Mouse (Mus musculus): ENCODE data around the gene Chdh. TPM values are rescaled to one million over a fixed set of nuclear protein-coding genes. Genes with fewer than 3 reads are reported as not detected.

Gene Chdh
- 1.3 and 1.5 TPM in 2 replicates for polyA plus RNA-seq (2015; fragmentation: Nextera tagmentation; extraction: Ambion mirVana)

- ATAC-seq: peak; percentile 89
- H3K9ac ChIP-seq: peak within 1 kb of the TSS; percentile 33; the same call in 1 of the 2 replicates
- H3K9me3 ChIP-seq: no peaks in the 10 kb centered on the region
- WGBS: 7% methylated on average over 54 of the region's 54 CpGs
- H3K4me3 ChIP-seq (replicated peaks): peak within 1 kb of the TSS; percentile 42
- peaks cover 16% of the 10 kb centered on the region for H3K4me1 ChIP-seq (replicated peaks)
- H3K4me2 ChIP-seq (replicated peaks): peak within 1 kb of the TSS; percentile 91
- no peaks in the 10 kb centered on the region for H3K36me3 ChIP-seq
- H3K27ac ChIP-seq: no peak within 1 kb of the TSS
- H3K27me3 ChIP-seq (replicated peaks): peaks cover 18% of the 10 kb centered on the region; the same call in 1 of the 2 replicates
These were observed at the start of gene Chdh, which contains the start of gene Il17rb for GRCm38 (mm10) chr14:30008733-30009575. Gene Chdh, plus strand, starts transcription at chr14:30009023. Gene Il17rb, minus strand, starts transcription at chr14:30008896.

DNA sequence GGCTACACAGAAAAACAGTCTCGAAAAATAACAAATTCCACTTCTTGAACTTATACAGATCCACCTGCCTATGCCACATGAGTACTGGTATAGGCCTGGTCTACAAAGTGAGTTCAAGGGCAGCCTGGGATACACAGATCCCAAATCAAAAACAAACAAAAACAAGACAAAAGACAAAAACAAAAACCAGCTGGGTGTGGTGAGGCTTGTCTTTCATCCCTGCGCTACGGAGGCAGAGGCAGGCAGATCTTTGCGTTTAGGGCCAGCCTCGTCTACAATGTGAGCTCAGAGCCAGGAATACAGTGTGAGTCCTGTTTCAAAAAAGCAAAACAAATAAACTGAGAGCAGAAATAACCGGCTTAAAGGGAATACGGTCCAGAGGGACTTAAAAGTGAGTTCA lies 41.2 kb upstream of the Chdh start:
- Histone ChIP-seq H3K27ac (peak overlapping the region; percentile 63), H3K27me3 (replicated peaks) (no peaks in the 10 kb centered on the region), H3K9ac (peak overlapping the region; percentile 38), H3K4me1 (replicated peaks) (peaks cover 9% of the 10 kb centered on the region; the same call in 1 of the 2 replicates), H3K4me2 (replicated peaks) (peak overlapping the region; percentile 65), H3K36me3 (peaks cover 7% of the 10 kb centered on the region), H3K9me3 (no peaks in the 10 kb centered on the region), H3K4me3 (replicated peaks) (peak overlapping the region; percentile 84)
- ATAC-seq: no peak
- 61% methylated on average over 7 of the region's 7 CpGs for WGBS

DNA sequence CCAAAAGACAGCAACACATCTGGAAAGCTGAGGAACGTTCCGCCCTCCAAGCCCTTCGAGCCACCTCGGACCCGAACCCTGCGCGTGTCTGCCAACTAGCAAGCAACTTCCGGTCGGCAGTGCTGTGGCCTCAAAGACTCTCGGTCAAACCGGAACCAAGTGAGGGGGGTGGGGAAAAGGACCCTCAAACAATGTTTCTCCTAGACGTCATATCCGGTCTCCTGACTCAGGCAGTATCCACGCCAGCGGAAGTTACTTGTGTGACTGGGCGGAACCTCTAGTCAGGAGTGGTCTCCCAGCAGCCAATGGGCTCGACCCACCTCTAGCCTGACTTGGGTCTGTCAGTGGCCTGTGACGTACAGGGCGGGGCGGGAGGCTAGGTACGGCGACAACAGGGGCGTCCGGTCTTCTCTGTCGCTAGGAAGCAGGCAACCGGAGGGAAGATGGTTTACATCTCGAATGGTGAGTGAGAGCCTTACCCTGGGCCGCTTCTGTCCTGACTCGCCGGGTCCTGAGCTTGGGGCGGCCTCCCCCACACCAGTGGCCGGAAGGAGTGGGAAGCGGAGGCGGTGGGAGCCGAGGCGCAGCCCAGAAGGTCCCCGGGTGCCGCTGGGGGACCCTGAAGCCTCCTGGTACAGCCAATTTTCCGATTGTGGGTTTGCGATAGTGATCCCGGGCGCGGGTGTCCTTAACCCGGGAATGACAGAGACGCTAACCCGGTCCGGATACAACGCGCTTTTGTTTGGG lies 40.6 kb upstream of the Chdh start, which contains the start of gene Selenok:
Gene Selenok (plus strand): TSS at position 234 of the 747 bp plus-strand sequence.
- peak within 1 kb of the TSS; percentile 84 for H3K4me3 ChIP-seq (replicated peaks)
- no peaks in the 10 kb centered on the region for H3K9me3 ChIP-seq
- WGBS: under 1% methylated on average over 49 of the region's 49 CpGs
- peaks cover 9% of the 10 kb centered on the region; the same call in 1 of the 2 replicates for H3K4me1 ChIP-seq (replicated peaks)
- peak within 1 kb of the TSS; percentile 63 for H3K27ac ChIP-seq
- H3K9ac ChIP-seq: peak within 1 kb of the TSS; percentile 91
- peak; percentile 100 for ATAC-seq
- H3K27me3 ChIP-seq (replicated peaks): no peaks in the 10 kb centered on the region
- peaks cover 12% of the 10 kb centered on the region for H3K36me3 ChIP-seq
- peak within 1 kb of the TSS; percentile 65 for H3K4me2 ChIP-seq (replicated peaks)

- Histone ChIP-seq H3K4me3 (replicated peaks) (no peak overlapping the region), H3K36me3 (peaks cover 19% of the 10 kb centered on the region), H3K27ac (no peak overlapping the region), H3K27me3 (replicated peaks) (no peaks in the 10 kb centered on the region), H3K4me2 (replicated peaks) (no peak overlapping the region), H3K4me1 (replicated peaks) (peaks cover 9% of the 10 kb centered on the region; the same call in 1 of the 2 replicates), H3K9me3 (no peaks in the 10 kb centered on the region), H3K9ac (no peak overlapping the region)
- ATAC-seq: no peak
- 91% methylated on average over 7 of the region's 7 CpGs for WGBS
These were observed 37.4 kb upstream of the Chdh start for GRCm38 (mm10) chr14:29971446-29971845.

- no peak overlapping the region for H3K9ac ChIP-seq
- no peak overlapping the region for H3K27ac ChIP-seq
- H3K4me2 ChIP-seq (replicated peaks): no peak overlapping the region
- H3K4me1 ChIP-seq (replicated peaks): peaks cover 9% of the 10 kb centered on the region; the same call in 1 of the 2 replicates
- H3K4me3 ChIP-seq (replicated peaks): no peak overlapping the region
- peaks cover 19% of the 10 kb centered on the region for H3K36me3 ChIP-seq
- ATAC-seq: no peak
- H3K9me3 ChIP-seq: no peaks in the 10 kb centered on the region
- 80% methylated on average over 5 of the region's 5 CpGs for WGBS
- no peaks in the 10 kb centered on the region for H3K27me3 ChIP-seq (replicated peaks)
These were observed 36.8 kb upstream of the Chdh start for GRCm38 (mm10) chr14:29971993-29972392.

GRCm38 (mm10) chr14:29976927-29977326 lies 31.9 kb upstream of the Chdh start:
- ATAC-seq: no peak
- H3K36me3 ChIP-seq: peaks cover 36% of the 10 kb centered on the region
- 93% methylated on average over 6 of the region's 6 CpGs for WGBS
- H3K27ac ChIP-seq: no peak overlapping the region
- H3K4me1 ChIP-seq (replicated peaks): no peaks in the 10 kb centered on the region; the same call in 1 of the 2 replicates
- no peak overlapping the region for H3K9ac ChIP-seq
- H3K4me2 ChIP-seq (replicated peaks): no peak overlapping the region
- H3K4me3 ChIP-seq (replicated peaks): no peak overlapping the region
- no peaks in the 10 kb centered on the region for H3K27me3 ChIP-seq (replicated peaks)
- no peaks in the 10 kb centered on the region for H3K9me3 ChIP-seq

- H3K4me1 ChIP-seq (replicated peaks): no peaks in the 10 kb centered on the region; the same call in 1 of the 2 replicates
- peak within 1 kb of the TSS; percentile 90 for H3K9ac ChIP-seq
- H3K4me2 ChIP-seq (replicated peaks): peak within 1 kb of the TSS; percentile 66
- H3K36me3 ChIP-seq: peaks cover 31% of the 10 kb centered on the region
- peak; percentile 98 for ATAC-seq
- H3K27ac ChIP-seq: peak within 1 kb of the TSS; percentile 95
- no peaks in the 10 kb centered on the region for H3K27me3 ChIP-seq (replicated peaks)
- 1% methylated on average over 44 of the region's 44 CpGs for WGBS
- no peaks in the 10 kb centered on the region for H3K9me3 ChIP-seq
- H3K4me3 ChIP-seq (replicated peaks): peak within 1 kb of the TSS; percentile 86
These were observed 30.3 kb upstream of the Chdh start, which contains the start of gene Actr8 for GRCm38 (mm10) chr14:29978254-29979204. Gene Actr8, plus strand, starts transcription at chr14:29978337.

GRCm38 (mm10) chr14:29980447-29981205 lies 28.2 kb upstream of the Chdh start:
- Histone ChIP-seq H3K4me1 (replicated peaks) (no peaks in the 10 kb centered on the region; the same call in 1 of the 2 replicates), H3K27me3 (replicated peaks) (no peaks in the 10 kb centered on the region), H3K27ac (no peak overlapping the region), H3K9ac (no peak overlapping the region), H3K9me3 (no peaks in the 10 kb centered on the region), H3K4me2 (replicated peaks) (no peak overlapping the region), H3K36me3 (peaks cover 40% of the 10 kb centered on the region), H3K4me3 (replicated peaks) (no peak overlapping the region)
- WGBS: 95% methylated on average over 10 of the region's 10 CpGs
- ATAC-seq: no peak

DNA sequence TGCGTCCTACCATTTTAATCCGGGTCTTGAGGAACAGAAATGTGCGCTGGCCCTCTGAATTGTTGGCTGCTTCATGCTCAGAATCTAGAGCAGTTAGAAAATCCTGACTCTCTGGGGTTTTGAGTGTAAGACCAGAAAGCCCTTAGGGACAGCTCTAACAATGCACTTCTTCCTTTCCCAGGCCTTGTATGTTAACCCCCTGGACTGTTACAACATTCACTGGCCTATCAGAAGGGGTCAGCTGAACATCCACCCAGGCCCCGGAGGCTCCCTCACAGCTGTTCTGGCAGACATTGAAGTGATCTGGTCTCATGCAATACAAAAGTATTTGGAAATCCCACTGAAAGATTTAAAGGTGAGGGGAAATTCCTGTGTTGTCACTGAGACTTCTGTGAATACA lies 22.7 kb upstream of the Chdh start:
- peaks cover 74% of the 10 kb centered on the region for H3K36me3 ChIP-seq

GRCm38 (mm10) chr14:29987276-29987675 lies 21.5 kb upstream of the Chdh start:
- H3K9me3 ChIP-seq: no peaks in the 10 kb centered on the region
- H3K27ac ChIP-seq: no peak overlapping the region
- H3K4me3 ChIP-seq (replicated peaks): no peak overlapping the region
- 96% methylated on average over 6 of the region's 6 CpGs for WGBS
- no peak overlapping the region for H3K9ac ChIP-seq
- ATAC-seq: no peak
- H3K4me1 ChIP-seq (replicated peaks): no peaks in the 10 kb centered on the region
- no peaks in the 10 kb centered on the region for H3K27me3 ChIP-seq (replicated peaks)
- H3K36me3 ChIP-seq: peaks cover 70% of the 10 kb centered on the region
- no peak overlapping the region for H3K4me2 ChIP-seq (replicated peaks)

More for the DNA sequence above, 22.7 kb upstream of the Chdh start:
- H3K9ac ChIP-seq: no peak overlapping the region
- whole genome bisulfite sequencing: 93% methylated on average over 4 of the region's 4 CpGs
- no peaks in the 10 kb centered on the region for H3K4me1 ChIP-seq (replicated peaks)
- H3K4me2 ChIP-seq (replicated peaks): no peak overlapping the region
- no peak overlapping the region for H3K4me3 ChIP-seq (replicated peaks)
- no peaks in the 10 kb centered on the region for H3K9me3 ChIP-seq
- ATAC-seq: no peak
- H3K27ac ChIP-seq: no peak overlapping the region
- no peaks in the 10 kb centered on the region for H3K27me3 ChIP-seq (replicated peaks)

- Histone ChIP-seq H3K27ac (no peak overlapping the region), H3K27me3 (replicated peaks) (no peaks in the 10 kb centered on the region), H3K9me3 (no peaks in the 10 kb centered on the region), H3K36me3 (peaks cover 70% of the 10 kb centered on the region), H3K4me1 (replicated peaks) (no peaks in the 10 kb centered on the region), H3K4me3 (replicated peaks) (no peak overlapping the region), H3K4me2 (replicated peaks) (no peak overlapping the region), H3K9ac (no peak overlapping the region)
- WGBS: 94% methylated on average over 9 of the region's 9 CpGs
- ATAC-seq: no peak
These were observed 21.1 kb upstream of the Chdh start for GRCm38 (mm10) chr14:29987739-29988138.
